In the genomic region with DNA sequence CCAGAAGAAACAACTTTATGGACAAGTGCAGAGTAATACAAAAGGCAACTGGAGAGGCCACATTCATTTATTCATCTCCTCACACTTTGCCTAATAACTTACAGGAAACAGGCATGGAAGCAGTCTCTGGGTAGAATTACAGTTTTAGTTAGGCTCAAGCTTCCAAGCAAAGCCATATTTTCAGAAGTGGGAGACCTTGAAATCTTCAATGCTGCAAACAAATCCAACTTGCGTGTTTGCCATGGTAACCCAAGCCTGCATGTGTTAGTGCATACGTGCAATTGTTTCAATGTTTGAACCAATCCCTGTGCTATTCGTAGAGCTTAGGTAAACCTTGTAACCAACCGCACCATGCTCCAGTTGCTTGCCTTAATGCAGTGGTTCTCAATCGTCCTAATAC, we compare ENCODE assay signal across 7 mouse cellular contexts.
A peak's percentile ranks its signal among the peaks of the same experiment; 100 is the strongest.
DNase-seq lines count a peak whose midpoint lies in the region; ATAC-seq and TF ChIP-seq lines count a peak whose summit lies in the region.

No protein-coding gene starts in this region.

- ATAC-seq in lung, embryonic 16.5 days (ENCODE audit: low read depth): no peak
- no peak; the same call in 1 of the 2 replicates for ATAC-seq in neural tube, embryonic 11.5 days (ENCODE audit: insufficient read depth, low FRiP score, low TSS enrichment)

- DNase-seq in lung, postnatal 10 days: no peak
- peak; percentile 30 for DNase-seq in limb, embryonic 10.5 days (ENCODE audit: low spot score)
- no peak for DNase-seq in neural tube, embryonic 11.5 days (ENCODE audit: low spot score)
- no peak for DNase-seq in spleen, postnatal 14 days (ENCODE audit: low spot score in 2 of 2)
- DNase-seq in adrenal gland, adult 18-20 months (ENCODE audit: low spot score in 2 of 2): no peak

- no peaks in the 10 kb centered on the region for H3K27me3 ChIP-seq in lung, embryonic 16.5 days (ENCODE audit: control insufficient read depth, insufficient read depth, low read depth, low read length)
- no peaks in the 10 kb centered on the region for H3K27me3 ChIP-seq in limb, embryonic 10.5 days (ENCODE audit: low read depth, poor library complexity, severe bottlenecking)
- H3K27me3 ChIP-seq in neural tube, embryonic 11.5 days (ENCODE audit: control insufficient read depth, insufficient read depth, low read length): no peaks in the 10 kb centered on the region

- WGBS in lung, embryonic 16.5 days: 37% methylated on average over 5 of the region's 5 CpGs
- WGBS in limb, embryonic 10.5 days: 61% methylated on average over 5 of the region's 5 CpGs
- WGBS in neural tube, embryonic 11.5 days: 62% methylated on average over 5 of the region's 5 CpGs

- H3K9ac ChIP-seq in lung, embryonic 16.5 days (ENCODE audit: low read length): peak overlapping the region; percentile 59
- H3K9ac ChIP-seq in neural tube, embryonic 11.5 days (ENCODE audit: low read length): peak overlapping the region; percentile 48

- H3K27ac ChIP-seq in lung, embryonic 16.5 days (ENCODE audit: low read length): peak overlapping the region; percentile 35; the same call in 1 of the 2 replicates
- no peak overlapping the region for H3K27ac ChIP-seq in embryonic fibroblast, embryonic 13.5 days (ENCODE audit: insufficient read depth, low read length)
- H3K27ac ChIP-seq in limb, embryonic 10.5 days: peak overlapping the region; percentile 67
- no peak overlapping the region for H3K27ac ChIP-seq in neural tube, embryonic 11.5 days (ENCODE audit: low read depth, low read length)

- H3K9me3 ChIP-seq in lung, embryonic 16.5 days (ENCODE audit: control insufficient read depth, low read length): no peaks in the 10 kb centered on the region
- H3K9me3 ChIP-seq in limb, embryonic 10.5 days (replicated peaks): no peaks in the 10 kb centered on the region
- H3K9me3 ChIP-seq in neural tube, embryonic 11.5 days (ENCODE audit: control insufficient read depth, low read length): no peaks in the 10 kb centered on the region

- no peak for TF ChIP-seq CTCF in embryonic fibroblast, embryonic 13.5 days (IDR thresholded peaks at IDR 0.05; ENCODE audit: borderline replicate concordance, insufficient read depth, low read length)

- H3K36me3 ChIP-seq in lung, embryonic 16.5 days (ENCODE audit: control insufficient read depth, insufficient read depth, low read length): no peaks in the 10 kb centered on the region
- no peaks in the 10 kb centered on the region for H3K36me3 ChIP-seq in limb, embryonic 10.5 days
- H3K36me3 ChIP-seq in neural tube, embryonic 11.5 days (ENCODE audit: control insufficient read depth, insufficient read depth, low read length): no peaks in the 10 kb centered on the region

- TF ChIP-seq POLR2A in embryonic fibroblast, embryonic 13.5 days (IDR thresholded peaks at IDR 0.05; ENCODE audit: low read depth, low read length): no peak

- peak overlapping the region; percentile 50 for H3K4me3 ChIP-seq in lung, embryonic 16.5 days (ENCODE audit: low read length)
- H3K4me3 ChIP-seq in embryonic fibroblast, embryonic 13.5 days (ENCODE audit: insufficient read depth, low read length): peak overlapping the region; percentile 48
- H3K4me3 ChIP-seq in limb, embryonic 10.5 days: peak overlapping the region; percentile 58
- H3K4me3 ChIP-seq in neural tube, embryonic 11.5 days (ENCODE audit: low read depth, low read length): peak overlapping the region; percentile 34

- H3K4me1 ChIP-seq in lung, embryonic 16.5 days (replicated peaks; ENCODE audit: control insufficient read depth, insufficient read depth, low read length): no peaks in the 10 kb centered on the region; the same call in 1 of the 2 replicates
- H3K4me1 ChIP-seq in embryonic fibroblast, embryonic 13.5 days (ENCODE audit: control insufficient read depth, insufficient read depth, low read length): no peaks in the 10 kb centered on the region
- H3K4me1 ChIP-seq in limb, embryonic 10.5 days: peaks cover 10% of the 10 kb centered on the region
- H3K4me1 ChIP-seq in neural tube, embryonic 11.5 days (ENCODE audit: control insufficient read depth, insufficient read depth, low read length): peaks cover 4% of the 10 kb centered on the region; the same call in 1 of the 2 replicates

- peak overlapping the region; percentile 56 for H3K4me2 ChIP-seq in lung, embryonic 16.5 days (ENCODE audit: low read depth, low read length)
- peak overlapping the region; percentile 46 for H3K4me2 ChIP-seq in neural tube, embryonic 11.5 days (ENCODE audit: low read depth)

Comparison
In these comparisons a context has a peak if more than half of its experiments do, and no peak if none do; other contexts are left out.
1. H3K27ac ChIP-seq: peak in lung, embryonic 16.5 days (single experiment) and limb, embryonic 10.5 days (single experiment); none in embryonic fibroblast, embryonic 13.5 days (single experiment) and neural tube, embryonic 11.5 days (single experiment).
2. Peak in every context shown above with its lines, with median percentiles within 50 percentile points of each other: H3K4me3 ChIP-seq.